Mouse (Mus musculus): ENCODE measurements around the gene Cep170. TPM values are rescaled to one million over a fixed set of nuclear protein-coding genes. Genes with fewer than 3 reads are reported as not detected.

Gene Cep170
- total RNA-seq, 4 experiments from 2014 or later: 92.7 to 114 (median 103) TPM

- no peak for DNase-seq (ENCODE audit: low spot score in 2 of 2)
Observed at GRCm38 (mm10) chr1:176753861-176754718, 59.8 kb downstream of the Cep170 start.

DNA sequence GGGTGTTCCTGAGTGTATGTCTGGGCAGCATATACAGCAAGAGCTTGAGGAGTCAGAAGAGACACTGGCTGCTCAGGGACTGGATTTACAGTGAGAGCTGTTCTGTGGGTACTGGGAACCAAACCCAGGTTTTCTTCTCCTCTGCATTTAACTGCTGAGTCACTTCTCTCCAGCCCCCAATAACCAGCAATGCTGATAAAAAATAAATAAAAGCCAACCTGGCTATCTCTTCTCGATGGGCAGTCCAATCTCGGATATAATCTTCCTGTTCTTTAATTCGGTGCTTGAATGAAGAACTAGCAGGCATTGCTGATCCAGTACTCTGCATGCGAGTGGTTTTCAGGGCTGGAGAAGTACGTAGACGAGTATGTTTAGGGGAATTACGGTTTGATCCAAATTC is 64.2 kb downstream of the Cep170 start:
- DNase-seq (ENCODE audit: low spot score in 2 of 2): no peak

GRCm38 (mm10) chr1:176732834-176733233 is 81.0 kb downstream of the Cep170 start:
- DNase-seq (ENCODE audit: low spot score in 2 of 2): no peak

DNA sequence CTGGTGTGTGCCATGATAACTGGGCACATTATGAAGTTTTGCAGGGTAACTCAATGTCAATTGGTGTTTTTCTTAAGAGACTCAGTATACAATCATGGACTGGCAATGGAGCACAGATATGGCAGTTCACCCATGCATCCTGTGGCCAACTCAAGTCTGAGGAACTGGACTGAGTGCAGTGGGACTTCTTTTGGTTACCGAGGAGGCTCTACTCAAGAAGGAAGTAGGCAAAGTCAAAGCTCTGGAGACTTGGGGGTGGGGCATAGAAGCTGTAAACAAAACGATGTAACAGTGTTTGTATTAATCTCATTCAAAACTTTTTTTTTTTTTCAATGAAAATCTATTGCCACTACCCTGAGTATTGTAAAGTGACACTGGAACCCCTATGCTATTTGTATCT is 83.3 kb downstream of the Cep170 start:
- no peak for DNase-seq (ENCODE audit: low spot score in 2 of 2)

DNA sequence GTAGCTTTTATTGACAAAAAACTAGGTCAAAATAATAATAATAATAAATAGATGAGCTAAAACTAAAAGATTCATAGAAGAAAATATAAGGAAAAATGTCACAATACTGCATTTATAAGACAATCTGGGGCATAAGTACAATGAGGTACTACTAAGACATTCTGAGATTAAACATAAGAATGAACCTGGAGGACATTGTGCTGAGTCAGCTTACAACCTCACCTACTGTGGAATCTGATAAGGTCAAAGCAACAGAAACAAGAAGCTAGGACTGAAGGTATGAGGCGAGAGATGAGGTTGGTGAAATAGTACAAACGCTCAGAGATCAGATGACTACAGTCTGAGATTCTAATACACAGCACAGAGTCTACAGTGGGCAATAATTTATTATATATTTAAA is 86.5 kb downstream of the Cep170 start:
- no peak for DNase-seq (ENCODE audit: low spot score in 2 of 2)

GRCm38 (mm10) chr1:176724771-176725170 is 89.1 kb downstream of the Cep170 start:
- no peak for DNase-seq (ENCODE audit: low spot score in 2 of 2)

DNA sequence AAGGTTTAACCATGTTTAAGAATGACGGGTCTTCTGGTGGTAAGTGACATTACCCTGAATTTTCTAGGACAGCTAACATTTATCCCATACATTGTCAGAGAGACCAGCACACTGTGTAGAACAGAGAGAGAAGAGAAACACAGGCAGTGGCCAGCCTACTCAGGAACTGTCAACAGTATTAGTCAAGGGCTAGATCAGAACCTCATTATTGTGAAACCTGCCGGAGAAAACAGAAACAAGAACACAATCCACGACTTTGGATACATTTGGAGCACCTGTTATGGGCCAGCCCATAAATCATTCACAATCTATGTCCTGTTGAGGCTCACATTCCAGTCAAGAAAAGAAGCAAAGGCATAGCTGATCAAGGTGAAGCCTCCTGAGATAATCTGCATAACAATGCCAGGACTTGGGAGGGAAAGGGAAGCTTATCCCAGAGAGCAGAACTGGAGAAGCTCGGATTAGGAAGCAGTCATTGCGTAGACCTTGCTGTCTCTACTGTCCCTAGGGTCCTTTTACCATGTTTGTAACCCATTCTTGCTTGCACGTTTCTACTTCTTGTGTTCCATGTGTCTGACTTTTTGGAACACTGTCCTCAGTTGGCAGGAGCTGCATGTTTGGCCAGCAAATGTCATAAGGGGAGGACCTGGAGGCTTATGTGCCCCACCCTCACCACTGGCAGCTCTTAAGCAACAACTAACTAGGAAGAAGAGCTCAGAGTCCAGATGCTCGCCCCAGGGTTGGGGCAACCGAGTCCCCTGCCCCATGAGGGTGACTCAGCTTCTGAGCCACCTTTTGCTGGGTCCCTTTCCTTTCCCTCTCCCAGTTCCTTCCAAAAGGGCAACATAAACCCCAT is 89.8 kb downstream of the Cep170 start:
- no peak for DNase-seq (ENCODE audit: low spot score in 2 of 2)

DNA sequence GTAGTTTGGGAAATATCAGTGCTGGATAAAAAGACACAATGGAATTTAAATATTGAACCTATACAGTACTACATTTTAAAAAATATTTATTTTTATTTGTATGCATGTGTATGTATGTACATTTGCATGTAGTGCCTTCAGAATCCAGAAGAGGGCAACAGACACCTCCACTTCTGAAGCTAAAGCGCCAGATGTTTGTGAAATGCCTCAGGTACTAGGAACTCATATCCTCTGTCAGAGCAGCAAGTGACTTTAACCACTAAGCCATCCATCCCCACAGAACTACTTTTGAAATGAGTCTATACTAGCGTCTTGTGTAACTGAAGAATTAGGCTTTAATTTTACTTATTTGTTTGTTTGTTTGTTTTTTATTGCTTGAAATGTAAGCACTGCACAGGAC is 101.4 kb downstream of the Cep170 start:
- DNase-seq (ENCODE audit: low spot score in 2 of 2): no peak

DNA sequence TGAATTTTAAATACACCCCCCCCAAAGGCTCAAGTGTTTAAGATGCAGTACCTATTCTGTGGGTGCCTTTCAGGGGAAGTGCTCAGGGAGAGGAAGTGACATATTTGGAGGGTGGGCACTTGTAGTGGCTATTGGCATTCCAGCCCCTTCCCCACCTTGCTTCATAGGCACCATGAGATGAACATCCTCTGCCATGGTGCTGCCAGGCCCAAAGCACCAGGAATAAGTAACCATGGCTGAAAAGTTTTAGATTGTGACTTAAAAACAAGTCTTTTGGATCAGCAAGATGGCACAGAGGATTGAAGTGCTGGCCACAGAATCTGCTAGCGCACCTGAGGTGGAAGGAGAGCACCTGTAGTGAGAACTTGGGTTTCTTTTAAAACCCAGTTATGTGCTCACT is 113.6 kb downstream of the Cep170 start:
- no peak for DNase-seq (ENCODE audit: low spot score in 2 of 2)

GRCm38 (mm10) chr1:176699793-176700192 is 114.1 kb downstream of the Cep170 start:
- peak in 1 of 2 experiments; percentile 38 for DNase-seq (ENCODE audit: low spot score in 2 of 2)

DNA sequence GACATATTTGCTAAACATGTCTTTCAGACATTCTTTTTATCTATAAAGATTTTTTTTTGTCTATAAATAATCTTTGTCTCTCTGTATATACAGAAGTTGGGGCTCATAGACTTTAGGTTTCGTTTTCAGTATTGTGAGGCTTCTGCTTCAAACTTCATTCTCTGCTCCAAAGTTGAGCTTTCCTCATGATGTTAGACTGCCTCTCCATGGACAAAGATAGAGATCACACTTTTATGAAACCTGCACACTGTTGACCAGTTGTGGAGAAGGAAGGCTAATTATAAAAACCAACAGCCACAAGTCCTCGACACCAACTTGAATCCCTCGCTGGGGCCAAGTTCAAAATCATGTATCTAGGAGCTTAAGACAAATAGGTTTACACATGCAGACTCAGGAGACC is 115.2 kb downstream of the Cep170 start:
- no peak for DNase-seq (ENCODE audit: low spot score in 2 of 2)

DNA sequence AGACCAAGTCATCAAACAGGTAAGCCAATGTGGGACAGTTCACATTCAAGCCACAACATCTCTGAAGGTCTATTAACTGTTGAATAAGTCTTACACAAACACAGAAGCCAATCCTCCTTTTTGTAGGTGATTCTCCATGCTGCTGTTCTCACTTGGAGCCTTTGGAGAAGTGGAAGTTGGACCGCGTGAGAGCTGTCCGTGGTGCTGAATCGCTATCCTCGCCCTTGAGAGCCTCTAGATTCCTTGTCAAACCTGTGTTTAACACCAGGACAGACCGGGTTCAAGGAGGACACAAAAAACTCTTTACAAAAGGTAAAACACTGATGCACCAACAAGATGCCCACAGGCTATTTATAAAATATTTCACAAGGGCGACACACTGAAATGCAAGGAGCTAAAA is 116.8 kb downstream of the Cep170 start:
- no peak for DNase-seq (ENCODE audit: low spot score in 2 of 2)

DNA sequence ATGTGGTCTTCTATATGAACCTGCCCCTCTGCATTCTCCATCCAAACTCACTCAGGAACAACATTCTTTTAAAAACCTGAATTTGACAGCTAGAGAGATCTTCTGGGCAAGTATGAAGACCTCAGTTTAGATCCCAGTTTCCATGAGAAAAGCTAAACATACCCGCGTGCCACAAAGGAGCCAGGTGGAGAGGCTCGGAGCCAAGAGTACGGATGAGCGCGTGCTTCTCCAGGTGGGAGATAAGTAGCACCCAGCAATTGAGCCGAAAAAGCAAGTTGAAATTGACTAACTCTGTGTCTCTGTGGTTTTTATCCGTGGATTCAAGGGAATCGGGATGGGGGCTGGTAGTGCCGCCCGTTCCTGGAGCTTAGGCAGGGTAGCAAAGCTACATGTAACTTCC is 122.8 kb downstream of the Cep170 start:
- no peak for DNase-seq (ENCODE audit: low spot score in 2 of 2)

GRCm38 (mm10) chr1:176688251-176688880 is 125.5 kb downstream of the Cep170 start:
- no peak for DNase-seq (ENCODE audit: low spot score in 2 of 2)

Small RNAs within 50 kb of the gene (microRNA-seq; reads per million reads assigned to microRNA genes)
- 164 to 255 reads per million in 2 experiments for gene Mir350

Other genes starting within 250 kb of the Cep170 start
- gene Sdccag8, start 593 bp upstream of the Cep170 start, total RNA-seq (2022): 10 to 100 TPM; 14.8 to 17.9 (median 15.0) TPM

All from left cerebral cortex, adult 8-10 months (tissue).